ENCODE assay signal across 23 mouse cellular contexts in the genomic region with DNA sequence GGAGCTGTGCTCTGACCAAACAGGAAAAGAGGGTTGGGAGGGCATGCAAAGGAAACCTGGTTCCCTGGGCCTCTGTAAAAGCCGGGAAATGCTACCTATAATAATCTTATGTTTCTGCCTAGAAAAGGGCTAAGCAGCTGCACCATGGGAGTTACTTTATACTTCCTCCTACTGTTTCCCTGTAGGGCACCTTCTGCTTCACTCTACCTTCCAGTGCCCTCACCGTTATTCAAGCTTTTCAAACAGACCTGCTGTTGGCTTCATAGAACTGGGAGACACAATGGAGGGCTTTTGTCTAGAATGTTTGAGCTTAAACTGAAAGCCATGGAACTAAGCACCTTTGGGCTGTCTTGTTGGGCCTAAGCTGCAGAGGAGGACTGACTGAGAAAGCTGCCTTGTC. TPM values are rescaled to one million over a fixed set of nuclear protein-coding genes. Genes with fewer than 3 reads are reported as not detected.
DNase-seq lines count a peak whose midpoint lies in the region; ATAC-seq and TF ChIP-seq lines count a peak whose summit lies in the region.
"Had no signal": no experiment of that assay in that cellular context is flagged by ENCODE, and none has a peak within 500 bp of the region (broad histone marks: within the 10 kb centered on the region; RNA-seq: fewer than 3 reads in every experiment).

No protein-coding gene starts in this region.

- DNase-seq in heart, adult 11 months = peak; percentile 71
- no peak for DNase-seq in heart, postnatal 10 days
- no peak for DNase-seq in hindbrain, embryonic 10.5 days (ENCODE audit: low spot score)
- no peak for DNase-seq in layer of hippocampus, adult 2 months (ENCODE audit: low spot score in 2 of 2)
- DNase-seq in layer of hippocampus, postnatal 14 days (ENCODE audit: low spot score in 2 of 2) = no peak
- DNase-seq: adrenal gland, adult 2 months; adrenal gland, postnatal 10 days; adrenal gland, postnatal 25 days; cerebellum, adult 11 months; cerebellum, adult 18-20 months; cerebellum, adult 8-10 months; cerebellum, adult 9-11 months; cerebellum, postnatal 14 days; cerebellum, postnatal 36 days; embryo, embryonic 11 days had no signal

- no peak for ATAC-seq in hindbrain, embryonic 13.5 days (ENCODE audit: low FRiP score)
- ATAC-seq: forebrain, embryonic 14.5 days; forebrain, embryonic 16.5 days had no signal

- H3K27ac ChIP-seq in hindbrain, embryonic 13.5 days = 0 out of 2 replicates have a peak overlapping the region, but pooled peaks have one; percentile 18
- no peak overlapping the region for H3K27ac ChIP-seq in hindbrain, embryonic 10.5 days
- peak overlapping the region; percentile 28; the same call in 1 of the 2 replicates for H3K27ac ChIP-seq in layer of hippocampus, adult 2 months
- H3K27ac ChIP-seq: embryonic facial prominence, embryonic 12.5 days; embryonic facial prominence, embryonic 15.5 days; forebrain, embryonic 10.5 days; forebrain, embryonic 12.5 days had no signal

- no peak overlapping the region for H3K9ac ChIP-seq in hindbrain, embryonic 13.5 days
- H3K9ac ChIP-seq: embryonic facial prominence, embryonic 12.5 days; embryonic facial prominence, embryonic 15.5 days; forebrain, embryonic 12.5 days had no signal

- no peak for TF ChIP-seq CTCF in layer of hippocampus, adult 2 months (conservative IDR thresholded peaks at IDR 0.05)

- H3K4me2 ChIP-seq in hindbrain, embryonic 13.5 days = no peak overlapping the region
- H3K4me2 ChIP-seq: embryonic facial prominence, embryonic 12.5 days; embryonic facial prominence, embryonic 15.5 days; forebrain, embryonic 12.5 days had no signal

- intact Hi-C loops in heart, postnatal 10 days (cut with DNase I) = no loop called here

- no peak overlapping the region for H3K4me3 ChIP-seq in hindbrain, embryonic 13.5 days
- H3K4me3 ChIP-seq in hindbrain, embryonic 10.5 days = no peak overlapping the region
- no peak overlapping the region for H3K4me3 ChIP-seq in layer of hippocampus, adult 2 months
- H3K4me3 ChIP-seq: embryonic facial prominence, embryonic 12.5 days; embryonic facial prominence, embryonic 15.5 days; erythroblast, embryonic 14.5 days; forebrain, embryonic 10.5 days; forebrain, embryonic 12.5 days had no signal

- H3K36me3 ChIP-seq in hindbrain, embryonic 13.5 days = peaks cover 70% of the 10 kb centered on the region
- peaks cover 97% of the 10 kb centered on the region for H3K36me3 ChIP-seq in hindbrain, embryonic 10.5 days

- no peaks in the 10 kb centered on the region for H3K9me3 ChIP-seq in hindbrain, embryonic 13.5 days
- no peaks in the 10 kb centered on the region for H3K9me3 ChIP-seq in hindbrain, embryonic 10.5 days
- H3K9me3 ChIP-seq: embryonic facial prominence, embryonic 12.5 days; embryonic facial prominence, embryonic 15.5 days; forebrain, embryonic 10.5 days; forebrain, embryonic 12.5 days had no signal

- no peaks in the 10 kb centered on the region for H3K4me1 ChIP-seq in hindbrain, embryonic 13.5 days (replicated peaks)
- no peaks in the 10 kb centered on the region for H3K4me1 ChIP-seq in hindbrain, embryonic 10.5 days (replicated peaks)
- H3K4me1 ChIP-seq: embryonic facial prominence, embryonic 12.5 days; embryonic facial prominence, embryonic 15.5 days; forebrain, embryonic 10.5 days; forebrain, embryonic 12.5 days had no signal

- H3K27me3 ChIP-seq in hindbrain, embryonic 13.5 days = no peaks in the 10 kb centered on the region
- no peaks in the 10 kb centered on the region for H3K27me3 ChIP-seq in hindbrain, embryonic 10.5 days (ENCODE audit: insufficient read depth, poor library complexity, severe bottlenecking)
- H3K27me3 ChIP-seq: embryonic facial prominence, embryonic 12.5 days; embryonic facial prominence, embryonic 15.5 days; forebrain, embryonic 12.5 days had no signal

- 79% methylated on average over 2 of the region's 2 CpGs for WGBS in hindbrain, embryonic 13.5 days
- WGBS in hindbrain, embryonic 10.5 days = 81% methylated on average over 2 of the region's 2 CpGs

RNA-seq across cellular contexts. Expression of gene Cnih4, which starts 23.3 kb away (rescaled TPM):
- total RNA-seq in heart, postnatal 10 days (2021) = 10 to 100 TPM; 48.9 to 52.2 TPM
- polyA plus RNA-seq in hindbrain, embryonic 13.5 days (2015; fragmentation: Nextera tagmentation; extraction: Ambion mirVana) = 65.1 and 69.5 TPM in 2 replicates
- polyA plus RNA-seq in hindbrain, embryonic 10.5 days (2016; fragmentation: Nextera tagmentation; extraction: Ambion mirVana) = 104 and 129 TPM in 2 replicates
- total RNA-seq in layer of hippocampus, adult 2 months (2021) = 10 to 100 TPM; 23.3 to 27.7 TPM
- total RNA-seq in layer of hippocampus, postnatal 14 days (2021) = 10 to 100 TPM; 26.3 to 26.8 TPM

RNA-seq across cellular contexts. Expression of gene Nvl, which starts 23.8 kb away (rescaled TPM):
- total RNA-seq in heart, postnatal 10 days (2021) = 10 to 100 TPM; 10.4 to 10.6 TPM
- 40.6 and 45.2 TPM in 2 replicates for polyA plus RNA-seq in hindbrain, embryonic 13.5 days (2015; fragmentation: Nextera tagmentation; extraction: Ambion mirVana)
- 30.2 and 42.2 TPM in 2 replicates for polyA plus RNA-seq in hindbrain, embryonic 10.5 days (2016; fragmentation: Nextera tagmentation; extraction: Ambion mirVana)
- total RNA-seq in layer of hippocampus, adult 2 months (2021) = 10 to 100 TPM; 34.4 to 34.7 TPM
- total RNA-seq in layer of hippocampus, postnatal 14 days (2021) = 10 to 100 TPM; 26.2 to 30.1 TPM

RNA-seq across cellular contexts. Expression of gene Wdr26, which starts 44.0 kb away (rescaled TPM):
- total RNA-seq in heart, postnatal 10 days (2021) = 100 to 1,000 TPM; 135 to 147 TPM
- 45.9 and 46.0 TPM in 2 replicates for polyA plus RNA-seq in hindbrain, embryonic 13.5 days (2015; fragmentation: Nextera tagmentation; extraction: Ambion mirVana)
- 25.6 and 30.3 TPM in 2 replicates for polyA plus RNA-seq in hindbrain, embryonic 10.5 days (2016; fragmentation: Nextera tagmentation; extraction: Ambion mirVana)
- total RNA-seq in layer of hippocampus, adult 2 months (2021) = 100 to 1,000 TPM; 104 to 117 TPM
- total RNA-seq in layer of hippocampus, postnatal 14 days (2021) = 100 to 1,000 TPM; 132 to 143 TPM
